Mouse (Mus musculus): ENCODE data around the gene Cdc73. TPM values are rescaled to one million over a fixed set of nuclear protein-coding genes. Genes with fewer than 3 reads are reported as not detected.

Gene Cdc73
- polyA plus RNA-seq, 1 experiment = 115 TPM

DNA sequence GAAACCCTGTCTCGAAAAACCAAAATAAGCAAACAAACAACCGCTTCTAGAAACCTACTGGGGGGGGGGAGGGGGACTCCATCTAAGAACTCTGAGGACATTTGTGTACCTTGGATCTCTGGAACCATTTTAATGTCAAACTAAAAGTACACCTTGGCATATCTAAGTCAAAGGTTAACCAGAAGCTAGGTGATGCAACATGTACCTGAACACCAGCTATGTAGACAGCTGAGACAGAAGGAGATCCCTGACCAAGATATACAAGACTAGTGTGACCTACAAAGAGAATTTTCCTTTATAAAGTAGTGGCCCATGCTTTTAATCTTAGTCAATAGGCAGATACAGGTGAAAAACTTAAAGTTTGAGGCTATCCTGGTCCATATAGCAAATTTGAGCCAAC, 39.5 kb downstream of the Cdc73 start:
- no peak overlapping the region for H3K27ac ChIP-seq (ENCODE audit: insufficient read depth, low read length)
- peaks cover 11% of the 10 kb centered on the region for H3K36me3 ChIP-seq (ENCODE audit: control insufficient read depth, insufficient read depth, low read length, poor library complexity, severe bottlenecking)
- H3K27me3 ChIP-seq (ENCODE audit: control insufficient read depth, insufficient read depth, low read length, poor library complexity, severe bottlenecking) = no peaks in the 10 kb centered on the region
- H3K4me1 ChIP-seq (ENCODE audit: control insufficient read depth, insufficient read depth, low read length) = no peaks in the 10 kb centered on the region
- no peaks in the 10 kb centered on the region; the same call in 1 of the 2 replicates for H3K9me3 ChIP-seq (replicated peaks; ENCODE audit: control insufficient read depth, insufficient read depth, low read length, poor library complexity, severe bottlenecking)
- H3K4me3 ChIP-seq (ENCODE audit: low read depth, low read length) = no peak overlapping the region
- no peak overlapping the region for H3K9ac ChIP-seq (ENCODE audit: low read depth, poor library complexity, severe bottlenecking)
- TF ChIP-seq CTCF (IDR thresholded peaks at IDR 0.05; ENCODE audit: low read depth, low read length) (no peak), POLR2A (IDR thresholded peaks at IDR 0.05; ENCODE audit: insufficient read depth, low read length) (no peak), EP300 (IDR thresholded peaks at IDR 0.05; ENCODE audit: insufficient read depth, low read depth, low read length) (no peak)

DNA sequence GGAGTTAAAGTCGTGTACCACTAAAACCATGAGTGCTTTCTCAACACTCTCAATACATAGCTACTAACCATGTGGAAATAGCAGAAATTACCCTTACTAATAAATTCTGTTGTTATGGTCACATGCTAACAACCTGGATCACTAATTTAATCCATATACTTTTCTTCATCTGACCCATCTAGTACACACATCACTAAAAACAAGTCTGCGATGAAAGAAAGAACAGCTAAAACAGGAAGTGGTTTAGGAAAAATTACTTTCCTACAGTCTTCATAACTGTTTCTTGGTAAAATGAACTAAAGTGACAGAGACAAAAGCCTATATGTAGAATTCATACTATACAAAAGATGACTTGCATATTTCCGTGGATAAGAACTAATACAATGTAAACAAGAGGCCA, 49.0 kb downstream of the Cdc73 start:
- Histone ChIP-seq H3K36me3 (ENCODE audit: control insufficient read depth, insufficient read depth, low read length, poor library complexity, severe bottlenecking) (no peaks in the 10 kb centered on the region; the same call in 1 of the 2 replicates), H3K27me3 (ENCODE audit: control insufficient read depth, insufficient read depth, low read length, poor library complexity, severe bottlenecking) (no peaks in the 10 kb centered on the region), H3K27ac (ENCODE audit: insufficient read depth, low read length) (no peak overlapping the region), H3K4me3 (ENCODE audit: low read depth, low read length) (no peak overlapping the region), H3K9ac (ENCODE audit: low read depth, poor library complexity, severe bottlenecking) (no peak overlapping the region), H3K9me3 (replicated peaks; ENCODE audit: control insufficient read depth, insufficient read depth, low read length, poor library complexity, severe bottlenecking) (no peaks in the 10 kb centered on the region), H3K4me1 (ENCODE audit: control insufficient read depth, insufficient read depth, low read length) (no peaks in the 10 kb centered on the region)
- TF ChIP-seq CTCF (IDR thresholded peaks at IDR 0.05; ENCODE audit: low read depth, low read length) = no peak
- no peak for TF ChIP-seq EP300 (IDR thresholded peaks at IDR 0.05; ENCODE audit: insufficient read depth, low read depth, low read length)
- no peak for TF ChIP-seq POLR2A (IDR thresholded peaks at IDR 0.05; ENCODE audit: insufficient read depth, low read length)

DNA sequence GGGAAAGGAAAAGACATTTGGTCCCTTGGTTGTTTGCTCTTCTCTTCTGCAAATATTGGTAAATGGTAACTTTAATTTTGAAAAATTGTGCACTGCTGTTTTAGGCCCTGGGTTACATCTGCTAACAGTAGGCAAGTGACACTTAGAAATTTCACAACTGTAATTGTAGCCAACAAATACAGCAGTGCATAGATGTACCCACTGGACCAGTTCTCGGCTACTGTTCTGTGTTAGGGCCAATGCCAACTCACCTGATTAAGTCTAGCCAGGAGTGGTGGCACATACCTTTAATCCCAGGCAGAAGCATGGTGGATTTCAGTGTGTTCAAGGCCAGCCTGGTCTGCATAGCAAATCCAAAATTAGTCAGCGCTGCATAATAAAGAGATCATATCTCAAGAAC, 52.4 kb downstream of the Cdc73 start:
- TF ChIP-seq EP300 (IDR thresholded peaks at IDR 0.05; ENCODE audit: insufficient read depth, low read depth, low read length) (no peak), CTCF (IDR thresholded peaks at IDR 0.05; ENCODE audit: low read depth, low read length) (no peak), POLR2A (IDR thresholded peaks at IDR 0.05; ENCODE audit: insufficient read depth, low read length) (no peak)
- H3K27ac ChIP-seq (ENCODE audit: insufficient read depth, low read length) = no peak overlapping the region
- no peaks in the 10 kb centered on the region for H3K4me1 ChIP-seq (ENCODE audit: control insufficient read depth, insufficient read depth, low read length)
- no peaks in the 10 kb centered on the region for H3K9me3 ChIP-seq (replicated peaks; ENCODE audit: control insufficient read depth, insufficient read depth, low read length, poor library complexity, severe bottlenecking)
- no peaks in the 10 kb centered on the region for H3K27me3 ChIP-seq (ENCODE audit: control insufficient read depth, insufficient read depth, low read length, poor library complexity, severe bottlenecking)
- H3K9ac ChIP-seq (ENCODE audit: low read depth, poor library complexity, severe bottlenecking) = no peak overlapping the region
- no peak overlapping the region for H3K4me3 ChIP-seq (ENCODE audit: low read depth, low read length)
- no peaks in the 10 kb centered on the region; the same call in 1 of the 2 replicates for H3K36me3 ChIP-seq (ENCODE audit: control insufficient read depth, insufficient read depth, low read length, poor library complexity, severe bottlenecking)

DNA sequence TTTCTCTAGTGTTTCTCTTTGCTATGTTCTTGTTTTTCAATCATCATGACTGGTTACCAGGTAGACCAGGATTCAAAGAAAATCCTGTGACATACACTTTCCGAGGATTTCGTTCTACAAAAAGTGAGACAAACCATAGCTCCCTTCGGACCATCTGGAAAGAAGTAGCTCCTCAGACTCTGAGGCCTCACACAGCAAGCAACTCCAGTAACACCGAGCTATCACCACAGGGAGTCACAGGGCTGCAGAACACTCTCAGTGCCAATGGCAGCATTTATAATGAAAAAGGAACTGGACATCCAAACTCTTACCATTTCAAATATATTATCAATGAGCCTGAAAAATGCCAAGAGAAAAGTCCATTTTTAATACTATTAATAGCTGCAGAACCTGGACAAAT, 56.5 kb downstream of the Cdc73 start:
- Histone ChIP-seq H3K4me1 (ENCODE audit: control insufficient read depth, insufficient read depth, low read length) (no peaks in the 10 kb centered on the region), H3K9me3 (replicated peaks; ENCODE audit: control insufficient read depth, insufficient read depth, low read length, poor library complexity, severe bottlenecking) (no peaks in the 10 kb centered on the region), H3K9ac (ENCODE audit: low read depth, poor library complexity, severe bottlenecking) (no peak overlapping the region), H3K4me3 (ENCODE audit: low read depth, low read length) (no peak overlapping the region), H3K27ac (ENCODE audit: insufficient read depth, low read length) (no peak overlapping the region), H3K27me3 (ENCODE audit: control insufficient read depth, insufficient read depth, low read length, poor library complexity, severe bottlenecking) (no peaks in the 10 kb centered on the region), H3K36me3 (ENCODE audit: control insufficient read depth, insufficient read depth, low read length, poor library complexity, severe bottlenecking) (no peaks in the 10 kb centered on the region)
- no peak for TF ChIP-seq EP300 (IDR thresholded peaks at IDR 0.05; ENCODE audit: insufficient read depth, low read depth, low read length)
- no peak for TF ChIP-seq POLR2A (IDR thresholded peaks at IDR 0.05; ENCODE audit: insufficient read depth, low read length)
- TF ChIP-seq CTCF (IDR thresholded peaks at IDR 0.05; ENCODE audit: low read depth, low read length) = no peak

DNA sequence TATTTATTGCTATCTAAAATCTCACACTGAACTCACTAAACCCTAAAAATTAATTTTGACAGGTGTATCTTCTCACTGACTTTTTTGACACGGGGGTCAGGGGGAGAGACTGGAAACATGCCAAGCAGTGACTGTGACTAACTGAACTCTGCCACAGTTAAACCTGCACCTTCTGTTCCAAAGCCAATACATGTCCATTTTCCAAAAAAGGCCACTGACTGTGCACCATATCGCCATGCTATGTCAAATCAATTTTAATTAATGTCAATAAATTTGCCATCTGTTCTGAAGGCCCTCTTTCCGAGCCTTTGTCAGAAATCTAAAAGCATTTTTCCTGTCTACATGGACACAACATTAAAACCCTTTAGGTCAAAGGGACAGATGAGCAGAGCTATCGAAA, 57.3 kb downstream of the Cdc73 start:
- Histone ChIP-seq H3K9me3 (replicated peaks; ENCODE audit: control insufficient read depth, insufficient read depth, low read length, poor library complexity, severe bottlenecking) (no peaks in the 10 kb centered on the region), H3K4me3 (ENCODE audit: low read depth, low read length) (no peak overlapping the region), H3K36me3 (ENCODE audit: control insufficient read depth, insufficient read depth, low read length, poor library complexity, severe bottlenecking) (no peaks in the 10 kb centered on the region), H3K27ac (ENCODE audit: insufficient read depth, low read length) (no peak overlapping the region), H3K4me1 (ENCODE audit: control insufficient read depth, insufficient read depth, low read length) (no peaks in the 10 kb centered on the region), H3K9ac (ENCODE audit: low read depth, poor library complexity, severe bottlenecking) (no peak overlapping the region), H3K27me3 (ENCODE audit: control insufficient read depth, insufficient read depth, low read length, poor library complexity, severe bottlenecking) (no peaks in the 10 kb centered on the region)
- no peak for TF ChIP-seq CTCF (IDR thresholded peaks at IDR 0.05; ENCODE audit: low read depth, low read length)
- no peak for TF ChIP-seq EP300 (IDR thresholded peaks at IDR 0.05; ENCODE audit: insufficient read depth, low read depth, low read length)
- TF ChIP-seq POLR2A (IDR thresholded peaks at IDR 0.05; ENCODE audit: insufficient read depth, low read length) = no peak

DNA sequence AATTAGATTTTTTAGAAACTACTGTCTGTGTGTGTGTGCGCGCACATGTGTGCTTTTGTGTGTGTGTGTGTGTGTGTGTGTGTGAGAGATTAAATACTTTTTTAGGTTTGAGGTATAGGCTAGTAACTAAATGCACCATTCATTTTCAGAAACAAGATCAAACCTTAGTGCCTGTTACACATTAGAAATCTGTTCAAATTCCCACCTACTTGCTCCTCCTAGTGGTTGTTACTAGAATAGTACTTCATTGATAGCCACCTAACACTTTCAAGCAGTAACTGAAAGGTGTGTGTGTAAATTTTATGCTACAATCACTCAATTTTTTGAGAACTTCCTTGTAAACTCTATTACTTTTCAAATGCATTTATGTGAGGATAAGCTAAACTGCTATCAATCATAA, 58.5 kb downstream of the Cdc73 start:
- no peak overlapping the region for H3K27ac ChIP-seq (ENCODE audit: insufficient read depth, low read length)
- TF ChIP-seq CTCF (IDR thresholded peaks at IDR 0.05; ENCODE audit: low read depth, low read length) (no peak), EP300 (IDR thresholded peaks at IDR 0.05; ENCODE audit: insufficient read depth, low read depth, low read length) (no peak), POLR2A (IDR thresholded peaks at IDR 0.05; ENCODE audit: insufficient read depth, low read length) (no peak)

More for the DNA sequence above, 58.5 kb downstream of the Cdc73 start:
- H3K36me3 ChIP-seq (ENCODE audit: control insufficient read depth, insufficient read depth, low read length, poor library complexity, severe bottlenecking) = no peaks in the 10 kb centered on the region
- H3K27me3 ChIP-seq (ENCODE audit: control insufficient read depth, insufficient read depth, low read length, poor library complexity, severe bottlenecking) = no peaks in the 10 kb centered on the region
- no peak overlapping the region for H3K4me3 ChIP-seq (ENCODE audit: low read depth, low read length)
- no peak overlapping the region for H3K9ac ChIP-seq (ENCODE audit: low read depth, poor library complexity, severe bottlenecking)
- H3K9me3 ChIP-seq (replicated peaks; ENCODE audit: control insufficient read depth, insufficient read depth, low read length, poor library complexity, severe bottlenecking) = no peaks in the 10 kb centered on the region
- H3K4me1 ChIP-seq (ENCODE audit: control insufficient read depth, insufficient read depth, low read length) = no peaks in the 10 kb centered on the region

All from ES-Bruce4 (cell line).